ENCODE assay signal across 8 mouse cellular contexts in the genomic region with DNA sequence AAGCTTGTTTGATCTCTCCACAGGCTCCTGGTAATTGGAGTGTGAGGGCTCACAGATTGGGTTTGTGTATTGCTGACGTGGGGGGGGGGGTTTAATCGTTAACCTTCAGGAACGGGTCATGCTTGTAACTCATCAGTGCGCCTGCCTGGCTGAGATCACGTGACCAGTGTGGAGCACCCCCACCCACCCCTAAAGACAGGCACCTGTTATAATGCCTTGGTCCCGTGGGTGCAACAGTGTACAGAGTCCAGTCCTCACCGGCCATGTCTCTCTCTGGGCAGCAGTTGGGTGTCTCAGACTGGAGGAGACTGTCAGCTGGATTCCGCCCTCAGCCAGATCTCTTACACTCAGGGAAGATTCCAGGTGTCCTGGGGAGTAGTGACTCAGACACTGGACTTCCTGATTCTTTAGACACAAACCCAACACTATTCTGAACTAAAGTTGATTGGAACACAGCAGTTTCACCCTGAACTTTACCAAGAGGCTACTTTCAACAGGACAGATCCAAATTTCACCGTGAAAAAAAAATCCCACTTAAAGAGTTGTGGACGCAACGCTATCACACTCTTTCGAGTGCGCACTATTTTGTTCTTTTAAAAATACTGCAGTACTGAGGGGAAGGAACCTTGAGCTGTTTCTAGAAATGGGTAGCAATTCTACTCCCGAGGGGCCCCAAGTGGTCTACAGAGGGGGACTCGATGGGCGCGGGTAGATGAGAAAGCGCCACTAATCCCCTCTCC. TPM values are rescaled to one million over a fixed set of nuclear protein-coding genes. Genes with fewer than 3 reads are reported as not detected.
A peak's percentile ranks its signal among the peaks of the same experiment; 100 is the strongest.
DNase-seq lines count a peak whose midpoint lies in the region; ATAC-seq and TF ChIP-seq lines count a peak whose summit lies in the region.

No protein-coding gene starts in this region.

- H3K9me3 ChIP-seq in heart, embryonic 13.5 days: no peaks in the 10 kb centered on the region
- H3K9me3 ChIP-seq in intestine, embryonic 14.5 days (ENCODE audit: control insufficient read depth, low read length): no peaks in the 10 kb centered on the region
- H3K9me3 ChIP-seq in liver, embryonic 13.5 days (replicated peaks): no peaks in the 10 kb centered on the region

- H3K4me1 ChIP-seq in heart, embryonic 13.5 days: peaks cover 44% of the 10 kb centered on the region
- peaks cover 32% of the 10 kb centered on the region for H3K4me1 ChIP-seq in intestine, embryonic 14.5 days (replicated peaks; ENCODE audit: control insufficient read depth, insufficient read depth, low read length)
- peaks cover 10% of the 10 kb centered on the region; the same call in 1 of the 2 replicates for H3K4me1 ChIP-seq in liver, embryonic 13.5 days (replicated peaks)
- H3K4me1 ChIP-seq in testis, adult 2 months (ENCODE audit: control insufficient read depth, insufficient read depth, low read length): peaks cover 28% of the 10 kb centered on the region

- H3K4me2 ChIP-seq in heart, embryonic 13.5 days: peak overlapping the region; percentile 92
- H3K4me2 ChIP-seq in intestine, embryonic 14.5 days (ENCODE audit: low read length): peak overlapping the region; percentile 63
- H3K4me2 ChIP-seq in liver, embryonic 13.5 days: peak overlapping the region; percentile 47

- 3% methylated on average over 18 of the region's 18 CpGs for WGBS in heart, embryonic 13.5 days
- WGBS in intestine, embryonic 14.5 days: 3% methylated on average over 18 of the region's 18 CpGs
- WGBS in liver, embryonic 13.5 days (ENCODE audit: insufficient replicate concordance): 3% methylated on average over 18 of the region's 18 CpGs

- peak overlapping the region; percentile 66; the same call in 1 of the 2 replicates for H3K27ac ChIP-seq in heart, embryonic 13.5 days (replicated peaks)
- peak overlapping the region; percentile 81 for H3K27ac ChIP-seq in intestine, embryonic 14.5 days (ENCODE audit: low read depth)
- no peak overlapping the region for H3K27ac ChIP-seq in liver, embryonic 13.5 days
- peak overlapping the region; percentile 5; the same call in 1 of the 2 replicates for H3K27ac ChIP-seq in testis, adult 2 months (ENCODE audit: control insufficient read depth, insufficient read depth, low read depth, low read length)

- intact Hi-C loops in heart, postnatal 25 days (cut with DNase I): loop anchor here (10.0 kb wide), 1 partner anchor 368 kb away; no protein-coding TSS in a partner anchor

- peak overlapping the region; percentile 76 for H3K4me3 ChIP-seq in heart, embryonic 13.5 days
- peak overlapping the region; percentile 65 for H3K4me3 ChIP-seq in intestine, embryonic 14.5 days (ENCODE audit: low read depth, low read length)
- H3K4me3 ChIP-seq in liver, embryonic 13.5 days (replicated peaks): peak overlapping the region; percentile 57
- peak overlapping the region; percentile 89; the same call in 1 of the 2 replicates for H3K4me3 ChIP-seq in testis, adult 2 months (ENCODE audit: control insufficient read depth, low read depth, low read length)

- ATAC-seq in heart, embryonic 13.5 days (ENCODE audit: extremely low read depth, insufficient number of reproducible peaks, low FRiP score, low TSS enrichment): no peak
- ATAC-seq in intestine, embryonic 14.5 days (replicated peaks; ENCODE audit: low FRiP score, low TSS enrichment, low read depth): peak; percentile 81
- peak; percentile 68 for ATAC-seq in liver, embryonic 13.5 days (ENCODE audit: low read depth)

- peaks cover 81% of the 10 kb centered on the region for H3K27me3 ChIP-seq in heart, embryonic 13.5 days (replicated peaks)
- H3K27me3 ChIP-seq in intestine, embryonic 14.5 days (replicated peaks; ENCODE audit: control insufficient read depth, insufficient read depth, low read length): peaks cover 22% of the 10 kb centered on the region; the same call in 1 of the 2 replicates
- peaks cover 64% of the 10 kb centered on the region for H3K27me3 ChIP-seq in liver, embryonic 13.5 days
- no peaks in the 10 kb centered on the region for H3K27me3 ChIP-seq in testis, adult 2 months (ENCODE audit: control insufficient read depth, insufficient read depth, low read length)

- H3K9ac ChIP-seq in heart, embryonic 13.5 days: peak overlapping the region; percentile 85
- H3K9ac ChIP-seq in intestine, embryonic 14.5 days (ENCODE audit: low read length): peak overlapping the region; percentile 72
- H3K9ac ChIP-seq in liver, embryonic 13.5 days: peak overlapping the region; percentile 58; the same call in 1 of the 2 replicates

- DNase-seq in heart, postnatal 25 days (ENCODE audit: low spot score): no peak
- DNase-seq in embryo, embryonic 10.5 days (ENCODE audit: low spot score): peak; percentile 47
- DNase-seq in intestine, embryonic 14.5 days (ENCODE audit: low spot score): peak; percentile 78
- no peak for DNase-seq in liver, embryonic 13.5 days
- DNase-seq in layer of hippocampus, adult 9-10 months (ENCODE audit: low spot score): no peak
- no peak for DNase-seq in ovary, postnatal 36 days (ENCODE audit: low spot score)

- no peak for TF ChIP-seq POLR2A in testis, adult 2 months (IDR thresholded peaks at IDR 0.05; ENCODE audit: control insufficient read depth, low read depth, low read length)

- 0 out of 2 replicates have a peak, but pooled peaks cover 6% of the 10 kb centered on the region for H3K36me3 ChIP-seq in heart, embryonic 13.5 days
- H3K36me3 ChIP-seq in intestine, embryonic 14.5 days (ENCODE audit: control insufficient read depth, insufficient read depth, low read length): peaks cover 6% of the 10 kb centered on the region; the same call in 1 of the 2 replicates
- no peaks in the 10 kb centered on the region for H3K36me3 ChIP-seq in liver, embryonic 13.5 days
- no peaks in the 10 kb centered on the region for H3K36me3 ChIP-seq in testis, adult 2 months (ENCODE audit: control insufficient read depth, insufficient read depth, low read length)

- no peak for TF ChIP-seq CTCF in testis, adult 2 months (IDR thresholded peaks at IDR 0.05; ENCODE audit: control insufficient read depth, insufficient read depth, insufficient replicate concordance, low read depth, low read length)

RNA-seq across cellular contexts. Expression of gene Dact2, which starts 1.6 kb away (rescaled TPM):
- 1.5 and 2.6 TPM in 2 replicates for polyA plus RNA-seq in heart, embryonic 13.5 days (2015; fragmentation: Nextera tagmentation; extraction: Ambion mirVana)
- total RNA-seq in heart, postnatal 25 days (2021): 1 to 10 TPM in 1 of 2 experiments, under 1 TPM in 1; 0.92 to 1.8 TPM
- polyA plus RNA-seq in intestine, embryonic 14.5 days (2014; fragmentation: Nextera tagmentation; extraction: Ambion mirVana): 10.4 and 10.8 TPM in 2 replicates
- polyA plus RNA-seq in liver, embryonic 13.5 days (2015; fragmentation: Nextera tagmentation; extraction: Ambion mirVana): 0.54 and 0.68 TPM in 2 replicates
- polyA plus RNA-seq in testis, adult 2 months (2012; rRNA removed): 7.6 and 8.3 TPM in 2 replicates

Comparison
In these comparisons a context has a peak if more than half of its experiments do, and no peak if none do; other contexts are left out.
1. DNase-seq: peak in embryo, embryonic 10.5 days (single experiment) and intestine, embryonic 14.5 days (single experiment); none in heart, postnatal 25 days (single experiment), liver, embryonic 13.5 days (single experiment), layer of hippocampus, adult 9-10 months (single experiment) and ovary, postnatal 36 days (single experiment).
2. Peak in every context shown above with its lines, with median percentiles within 50 percentile points of each other: H3K4me2 ChIP-seq, H3K4me3 ChIP-seq and H3K9ac ChIP-seq.